Mouse (Mus musculus): ENCODE data around the gene Mafg.
"Not testable (repeated sequence)": the region's sequence is repeated elsewhere in the genome, so short reads cannot be mapped to it uniquely, and the experiment has no call there.

Gene Mafg

DNA sequence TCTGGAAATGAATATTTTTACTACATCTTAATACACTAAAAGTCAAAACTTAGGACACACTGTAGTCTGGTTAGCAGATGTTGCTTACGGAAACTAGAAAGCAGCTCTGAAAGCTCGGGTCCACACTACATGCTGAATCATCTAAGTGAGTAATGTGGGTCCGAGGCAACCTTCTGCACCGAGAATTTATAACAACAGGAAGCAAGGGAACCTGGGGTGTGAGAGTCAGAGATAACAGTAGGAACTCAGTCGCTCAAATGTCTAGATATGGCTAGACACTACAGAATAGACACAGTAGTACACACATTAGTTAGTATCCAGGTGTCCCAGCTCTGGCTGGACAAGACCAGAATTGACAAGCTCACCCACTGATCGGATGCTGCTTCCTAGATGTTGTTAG lies 44.9 kb downstream of the Mafg start:
- no peak for DNase-seq

- DNase-seq: no peak
These were observed 49.5 kb downstream of the Mafg start for GRCm38 (mm10) chr11:120583937-120584336.

DNA sequence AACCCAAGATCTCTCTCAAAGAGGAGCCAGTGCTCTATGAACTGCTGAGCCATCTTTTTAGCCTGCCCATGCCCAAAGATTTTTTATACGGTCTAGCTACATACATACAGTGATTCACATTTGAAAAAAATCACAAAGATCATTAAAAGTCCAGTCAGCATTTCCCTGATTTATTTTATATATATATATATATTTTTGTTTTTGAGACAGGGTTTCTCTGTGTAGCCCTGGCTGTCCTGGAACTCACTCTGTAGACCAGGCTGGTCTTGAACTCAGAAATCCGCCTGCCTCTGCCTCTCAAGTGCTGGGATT lies 50.5 kb downstream of the Mafg start:
- DNase-seq: not testable (repeated sequence)

GRCm38 (mm10) chr11:120582268-120582981 lies 51.0 kb downstream of the Mafg start:
- no peak for DNase-seq

GRCm38 (mm10) chr11:120581490-120582267 lies 51.7 kb downstream of the Mafg start, which contains the start of gene Arhgdia:
Arhgdia (minus strand) TSS chr11:120581624.
- DNase-seq: peak; percentile 88

DNA sequence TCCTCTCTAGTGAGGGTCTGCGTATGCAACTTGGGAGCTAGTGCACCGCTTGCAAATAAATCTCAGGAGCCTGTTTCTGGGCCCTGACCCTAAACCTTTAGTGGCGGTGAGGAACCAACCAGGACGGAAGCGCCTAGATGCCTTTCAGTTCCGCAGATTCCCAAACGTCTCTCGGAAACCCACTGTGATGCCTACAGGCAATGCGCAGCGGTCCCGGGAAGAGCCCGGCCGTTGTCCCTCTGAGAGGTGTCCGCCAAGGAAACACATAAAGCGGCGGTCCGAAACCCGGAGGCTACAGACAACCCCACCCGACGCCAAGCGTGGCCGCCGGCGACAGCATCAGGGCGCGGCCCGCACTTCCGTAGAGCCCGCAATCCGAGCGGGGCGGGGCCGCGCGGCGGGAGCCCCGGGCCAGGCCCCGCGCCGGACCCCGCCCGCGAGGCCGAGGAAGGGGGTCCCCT lies 52.5 kb downstream of the Mafg start:
- peak; percentile 61 for DNase-seq

DNA sequence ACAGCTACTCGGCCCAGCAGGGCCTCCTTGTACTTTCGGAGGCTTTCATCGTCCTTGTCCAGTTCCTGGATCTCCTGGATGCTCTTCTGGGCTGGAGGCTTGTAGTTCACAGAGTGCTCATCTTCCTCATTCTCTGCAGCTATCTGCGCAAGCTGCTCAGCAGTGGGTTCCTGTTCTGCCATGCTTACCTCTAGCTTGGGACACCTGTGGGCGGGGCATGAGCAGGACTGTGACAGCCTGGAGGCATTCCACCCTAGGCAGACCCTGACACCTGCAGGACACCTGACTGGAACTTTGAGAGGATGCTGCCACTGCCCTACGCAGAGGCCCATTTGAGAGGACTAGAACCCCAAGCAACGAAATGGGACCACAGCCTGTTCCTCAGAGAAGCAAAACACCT lies 53.2 kb downstream of the Mafg start:
- peak; percentile 60 for DNase-seq

DNA sequence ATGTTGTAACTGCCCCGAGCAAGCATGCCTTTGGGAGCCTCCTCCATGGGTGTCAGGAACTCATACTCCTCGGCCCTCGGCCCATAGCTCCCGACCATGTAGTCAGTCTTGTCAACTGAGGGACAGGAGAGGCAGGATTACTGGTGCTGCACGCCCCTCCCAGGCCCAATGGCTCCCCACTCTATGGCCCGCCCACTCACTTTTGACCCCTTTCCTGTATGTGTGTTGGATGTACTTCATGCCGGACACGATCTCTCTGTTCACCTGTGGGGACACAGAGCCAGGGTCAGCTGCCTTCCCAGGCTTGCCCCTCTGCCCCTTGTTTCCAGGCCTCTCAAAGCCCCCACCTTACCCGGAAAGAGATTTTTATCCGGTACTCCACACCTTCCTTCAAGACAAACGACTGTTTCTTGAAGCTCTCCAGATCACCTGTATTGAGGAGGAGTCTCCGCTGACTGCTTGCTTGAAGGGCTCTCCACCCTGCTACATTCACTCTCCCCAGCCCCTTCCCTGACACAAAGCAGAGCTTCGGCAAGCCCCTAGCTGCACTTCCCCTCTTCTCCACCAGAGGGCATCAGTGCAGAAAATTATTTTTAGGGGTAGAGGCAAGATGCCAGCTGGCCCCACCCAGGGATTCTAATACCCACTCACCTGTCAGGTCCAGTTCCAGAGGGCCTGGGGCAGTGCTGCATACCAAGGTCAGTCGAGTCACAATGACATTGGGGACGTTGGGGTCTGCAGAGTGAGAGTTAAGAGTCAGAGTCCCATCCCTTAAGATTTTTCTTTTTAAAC lies 53.9 kb downstream of the Mafg start:
- DNase-seq: peak; percentile 77

- peak; percentile 69 for DNase-seq
These were observed 54.6 kb downstream of the Mafg start for GRCm38 (mm10) chr11:120578694-120579243.

DNA sequence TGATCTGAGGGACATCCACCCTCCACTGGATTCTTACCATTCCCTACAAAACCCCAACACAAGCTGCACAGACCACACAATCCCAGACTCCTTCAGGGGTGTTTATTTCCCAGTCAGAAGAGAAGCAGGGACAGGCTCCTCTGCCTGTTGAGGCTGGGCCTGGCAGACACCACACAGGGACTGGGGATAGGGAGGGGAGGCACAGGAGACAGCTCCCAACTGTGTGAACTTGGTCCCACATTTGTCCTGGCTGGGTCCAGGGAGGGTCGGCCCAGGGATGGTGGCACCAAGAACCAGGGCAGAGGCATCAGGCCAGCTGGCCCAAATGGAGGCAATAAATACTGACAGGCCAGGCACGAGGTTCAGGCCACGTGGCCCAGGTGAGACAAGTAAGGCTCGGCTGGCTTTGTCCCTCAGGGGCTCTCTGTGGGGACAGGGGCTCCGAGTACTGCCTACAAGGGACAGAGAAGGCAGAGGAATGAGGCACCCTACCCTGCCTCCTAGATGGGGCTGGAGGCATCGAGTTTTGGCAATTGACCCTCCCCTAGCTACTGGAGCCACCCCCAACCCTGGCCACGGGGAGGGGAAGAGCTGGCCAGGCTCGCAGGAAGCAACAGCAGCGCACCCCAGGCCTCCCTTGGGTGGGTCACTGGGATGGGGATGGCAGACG lies 55.2 kb downstream of the Mafg start:
- peak; percentile 56 for DNase-seq

DNA sequence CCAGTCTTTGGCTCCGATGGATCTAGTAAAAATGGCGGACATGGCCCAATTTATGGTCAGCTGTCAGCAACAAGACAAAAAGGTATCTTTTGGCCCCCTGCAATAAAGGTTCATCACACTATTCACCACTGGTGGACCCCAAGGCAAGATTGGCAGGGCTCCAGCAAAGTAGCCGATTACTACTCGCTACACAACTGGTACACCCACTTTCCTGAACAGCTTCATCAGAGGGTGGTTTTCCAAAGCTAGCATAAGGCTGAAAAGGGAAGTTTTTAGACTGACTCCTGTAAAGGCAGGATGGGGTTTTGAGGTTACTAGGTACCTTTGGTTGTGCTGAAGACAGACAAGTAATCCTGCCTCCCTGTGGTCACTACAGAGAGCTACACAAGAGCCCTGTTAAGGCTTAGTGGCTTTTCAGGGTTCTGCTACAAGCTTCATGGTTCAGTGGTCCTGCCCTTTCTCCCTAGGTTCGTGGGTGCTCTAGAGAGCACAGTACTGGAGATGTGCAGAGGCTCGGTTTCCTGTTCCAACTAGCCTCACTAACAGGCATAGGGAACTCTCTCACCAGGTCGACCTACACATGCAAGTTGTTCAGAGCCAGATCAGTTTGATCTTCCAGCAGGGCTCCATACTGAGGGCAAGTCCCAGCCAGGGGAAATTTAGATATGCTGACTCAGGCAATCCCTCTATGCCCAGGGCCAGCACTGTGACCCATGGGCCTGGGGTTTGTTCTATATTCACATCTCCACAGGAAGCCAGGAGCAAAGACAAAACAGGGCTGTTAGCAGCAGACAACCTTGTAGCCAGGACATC lies 56.0 kb downstream of the Mafg start:
- peak; percentile 47 for DNase-seq

DNA sequence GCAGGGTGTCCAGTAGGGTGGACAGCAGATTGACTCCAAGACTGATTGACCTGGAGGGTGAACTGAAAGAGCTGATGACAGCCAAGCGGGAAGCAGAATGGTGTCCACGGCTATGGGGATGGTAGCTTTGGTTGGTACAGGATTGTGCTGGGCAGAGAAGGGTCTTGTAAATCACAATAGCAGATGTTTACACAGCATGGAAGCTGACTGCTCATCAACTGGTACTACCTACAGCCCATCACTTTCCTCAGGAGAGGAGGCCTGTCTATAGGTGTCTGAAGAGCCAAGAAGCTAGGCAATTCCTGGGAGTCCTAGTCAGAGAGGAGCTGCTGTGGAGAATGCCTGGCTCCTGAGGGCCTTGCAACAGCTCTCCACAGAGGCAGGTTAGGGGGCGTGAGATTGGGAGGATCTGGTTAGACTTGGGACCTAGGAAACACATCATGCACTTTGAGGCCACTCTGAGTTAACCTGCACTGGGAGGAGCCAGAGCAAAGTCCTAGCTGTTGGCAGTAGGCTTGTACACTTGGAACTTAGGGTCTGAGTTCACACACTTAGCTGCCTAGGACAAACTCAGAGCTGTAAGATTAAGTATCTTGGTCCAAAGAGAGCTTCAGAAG lies 56.9 kb downstream of the Mafg start:
- no peak for DNase-seq

DNA sequence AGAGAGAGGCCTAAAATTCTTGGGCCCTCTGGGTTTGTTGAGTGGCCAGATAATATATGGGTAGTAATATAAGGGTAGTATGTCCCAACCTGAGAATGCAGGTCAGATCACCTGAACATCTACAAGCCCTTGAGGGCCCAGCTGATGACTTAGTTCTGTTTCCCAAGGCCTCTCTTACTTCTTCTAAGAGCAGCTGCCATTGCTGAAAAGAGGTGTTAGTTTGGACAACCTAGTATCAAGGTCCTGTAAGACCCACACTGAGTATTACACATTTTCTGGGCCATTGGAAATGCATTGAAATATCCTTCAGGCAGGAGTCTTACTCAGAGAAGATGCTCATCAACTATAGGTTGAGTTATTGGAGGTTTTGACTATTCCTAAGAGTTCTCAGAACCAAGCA lies 57.5 kb downstream of the Mafg start:
- no peak for DNase-seq
